Mouse (Mus musculus) cerebellum, postnatal 4 days (tissue): ENCODE data around the gene Rapgef4.

Experiments
- DNase-seq, 2 experiments: peaks; one replicate each; pipeline ENCODE4 v3.0.0; 2022; ENCODE audit warnings: low spot score in 2 of 2, mixed read lengths in 1 of 2

The Rapgef4 gene

DNA sequence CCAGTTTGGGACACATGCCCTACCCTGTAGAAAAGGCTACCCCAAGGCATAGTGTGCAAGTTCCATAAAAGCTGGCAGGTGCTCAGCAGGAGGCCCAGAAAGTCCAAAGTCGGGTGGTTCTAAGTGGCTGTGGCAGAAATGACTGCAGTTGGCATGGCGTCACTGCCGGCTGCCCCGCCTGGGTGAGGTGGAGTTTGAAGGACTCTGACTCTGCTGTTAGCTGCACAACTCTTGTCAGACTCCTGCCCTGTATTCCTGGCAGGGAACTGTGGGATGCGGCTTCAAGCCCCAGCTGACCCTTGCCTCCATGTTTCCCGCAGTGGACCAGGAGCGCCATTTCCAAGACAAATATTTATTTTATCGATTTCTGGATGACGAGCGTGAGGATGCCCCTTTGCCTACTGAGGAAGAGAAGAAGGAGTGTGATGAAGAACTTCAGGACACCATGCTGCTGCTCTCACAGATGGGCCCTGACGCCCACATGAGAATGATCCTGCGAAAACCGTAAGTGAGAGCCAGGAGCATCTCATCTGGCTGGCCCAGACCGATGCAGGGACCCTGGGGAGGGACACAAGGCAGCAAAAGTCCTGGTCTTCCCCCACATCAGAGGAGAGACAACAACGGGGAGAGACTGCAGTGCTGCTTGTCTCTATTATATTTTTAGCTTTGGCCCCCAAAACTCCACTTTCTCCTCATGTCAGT, 198.7 kb downstream of the Rapgef4 start:
- DNase-seq: no peak

DNA sequence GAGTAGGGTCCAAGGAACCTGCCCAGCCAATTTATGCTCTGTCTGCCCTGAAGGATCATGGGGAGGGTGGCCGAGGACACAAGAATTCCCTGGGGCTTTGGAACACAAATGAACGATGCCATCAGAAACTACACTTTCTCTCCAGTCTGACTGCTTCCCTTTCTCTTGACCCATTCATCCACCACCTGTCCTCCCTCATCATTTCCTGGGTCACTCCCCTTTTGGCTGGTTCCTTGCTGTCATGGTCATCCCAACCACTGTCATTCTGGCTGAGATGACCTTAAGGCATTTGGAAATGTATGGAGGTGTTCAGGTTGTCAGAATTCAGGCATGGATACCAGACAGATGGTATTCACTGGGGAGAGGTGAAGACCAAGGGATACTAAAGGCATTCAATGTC, 200.4 kb downstream of the Rapgef4 start:
- no peak for DNase-seq

GRCm38 (mm10) chr2:72183751-72184150, 202.7 kb downstream of the Rapgef4 start:
- no peak for DNase-seq

- no peak for DNase-seq
These were observed 215.3 kb downstream of the Rapgef4 start for GRCm38 (mm10) chr2:72196190-72196965.

DNA sequence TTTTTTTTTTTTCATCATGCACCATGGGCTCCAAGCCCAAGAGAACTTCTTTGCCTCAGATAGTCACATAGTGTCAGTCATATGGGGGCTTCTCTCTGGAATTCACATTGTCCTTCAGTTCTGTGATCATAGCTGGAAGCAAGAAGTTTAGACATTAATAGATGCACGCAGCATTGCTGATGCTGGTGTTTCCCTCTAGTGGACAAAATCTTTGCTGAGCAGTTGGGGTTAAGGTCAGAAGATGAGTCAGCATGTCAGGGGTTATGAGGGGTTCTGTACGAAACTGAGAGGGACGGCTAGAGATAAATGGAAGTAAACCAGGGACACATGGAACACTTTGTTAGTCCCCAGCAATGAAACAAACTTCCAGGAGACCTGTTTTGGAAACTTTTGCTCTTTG, 216.0 kb downstream of the Rapgef4 start:
- no peak for DNase-seq

GRCm38 (mm10) chr2:72199451-72199850, 218.4 kb downstream of the Rapgef4 start:
- no peak for DNase-seq

GRCm38 (mm10) chr2:72201506-72201905, 220.5 kb downstream of the Rapgef4 start:
- DNase-seq: no peak

GRCm38 (mm10) chr2:72202252-72202651, 221.2 kb downstream of the Rapgef4 start:
- no peak for DNase-seq

DNA sequence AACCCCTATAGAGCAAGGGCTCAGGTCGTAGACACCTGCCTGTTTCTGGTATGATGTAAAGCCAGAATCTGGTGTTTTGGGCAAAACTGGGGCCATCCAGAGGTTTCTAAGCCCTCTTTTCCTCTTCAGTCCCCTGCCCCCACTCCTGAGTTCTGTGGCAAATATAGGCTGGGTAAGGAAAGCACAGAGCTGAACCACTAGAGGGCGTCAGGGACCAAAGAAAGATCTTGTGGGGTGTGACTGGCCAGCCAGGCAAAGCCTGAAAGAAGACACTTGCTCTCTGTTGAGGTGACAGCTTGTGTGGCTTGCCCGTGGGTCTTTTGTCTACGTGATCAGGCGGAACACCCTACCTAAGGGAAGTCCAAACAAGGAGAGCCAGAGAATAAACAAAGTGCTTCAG, 222.6 kb downstream of the Rapgef4 start:
- peak; percentile 62 to 71 for DNase-seq

GRCm38 (mm10) chr2:72205869-72206268, 224.8 kb downstream of the Rapgef4 start:
- no peak for DNase-seq

DNA sequence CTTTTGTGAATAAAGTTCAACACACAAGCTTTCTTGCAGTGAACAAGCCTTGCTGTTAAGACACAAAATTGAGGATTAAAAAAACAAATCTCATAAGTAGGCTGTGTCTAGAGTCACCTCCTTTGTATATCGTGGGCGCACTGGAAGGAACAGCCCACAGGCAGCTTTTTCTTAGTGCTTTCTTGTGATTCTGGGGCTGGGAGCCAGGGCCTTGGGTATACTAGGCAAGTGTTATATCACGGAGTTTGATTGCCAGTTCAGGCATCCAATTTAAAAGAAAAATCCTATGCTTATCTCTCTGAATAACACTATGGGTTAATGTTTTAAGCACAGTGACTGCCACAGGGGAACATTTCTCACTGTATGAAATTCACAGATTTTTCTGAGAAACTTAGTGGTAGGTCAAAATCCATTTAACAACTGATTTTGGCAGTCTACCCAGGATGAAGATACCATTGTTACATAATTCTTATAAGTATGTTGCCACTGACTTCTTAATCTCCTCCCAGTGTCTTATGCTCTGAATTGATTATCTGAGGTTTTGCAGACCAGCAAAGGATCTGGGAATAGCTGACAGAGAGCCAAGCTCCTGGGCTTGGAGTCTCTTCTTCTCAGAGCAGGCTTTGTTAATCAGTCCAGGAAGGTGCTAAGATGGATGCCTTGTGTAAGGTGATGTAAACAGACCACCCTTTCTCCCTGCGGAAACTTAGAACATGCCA, 225.6 kb downstream of the Rapgef4 start:
- DNase-seq: no peak

DNA sequence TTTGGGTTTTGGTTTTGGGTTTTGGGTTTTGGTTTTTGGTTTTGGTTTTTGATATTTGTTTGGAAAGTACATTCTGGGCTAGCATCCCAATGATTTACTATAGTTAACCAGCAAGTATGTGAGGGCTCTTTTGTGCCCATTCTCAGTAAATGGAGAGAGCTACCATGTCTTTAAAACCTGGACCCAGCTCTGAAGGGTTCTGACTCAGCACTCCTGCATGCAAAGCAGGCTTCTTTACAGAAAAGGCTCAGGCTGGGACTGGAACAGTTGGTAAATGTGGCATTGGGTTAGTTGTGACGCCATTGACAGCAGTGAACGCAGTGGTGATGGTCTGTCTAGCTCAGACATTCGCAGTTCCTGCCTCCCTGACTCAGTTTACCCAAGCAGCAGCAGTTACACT, 236.3 kb downstream of the Rapgef4 start:
- no peak for DNase-seq

DNA sequence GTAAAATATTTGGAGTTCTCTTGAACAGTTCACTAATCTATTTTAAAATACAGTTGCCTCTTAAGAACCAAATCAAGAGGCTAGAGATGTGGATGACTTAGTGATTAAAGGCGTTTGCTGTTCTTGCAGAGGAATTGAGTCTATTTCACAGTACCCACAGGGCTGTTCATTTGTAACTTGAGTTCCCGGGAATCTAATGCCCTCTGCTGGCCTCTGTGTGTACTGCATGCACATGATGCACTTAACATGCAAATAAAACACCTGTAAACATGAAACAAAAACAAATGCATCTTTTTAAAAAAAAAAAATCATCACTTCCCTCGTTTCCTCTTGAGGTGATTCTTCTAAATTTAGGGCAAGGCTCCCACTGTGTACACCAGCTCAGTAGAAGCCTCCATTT, 238.9 kb downstream of the Rapgef4 start:
- DNase-seq: peak; percentile 47 to 59

GRCm38 (mm10) chr2:72221283-72221682, 240.2 kb downstream of the Rapgef4 start:
- no peak for DNase-seq

DNA sequence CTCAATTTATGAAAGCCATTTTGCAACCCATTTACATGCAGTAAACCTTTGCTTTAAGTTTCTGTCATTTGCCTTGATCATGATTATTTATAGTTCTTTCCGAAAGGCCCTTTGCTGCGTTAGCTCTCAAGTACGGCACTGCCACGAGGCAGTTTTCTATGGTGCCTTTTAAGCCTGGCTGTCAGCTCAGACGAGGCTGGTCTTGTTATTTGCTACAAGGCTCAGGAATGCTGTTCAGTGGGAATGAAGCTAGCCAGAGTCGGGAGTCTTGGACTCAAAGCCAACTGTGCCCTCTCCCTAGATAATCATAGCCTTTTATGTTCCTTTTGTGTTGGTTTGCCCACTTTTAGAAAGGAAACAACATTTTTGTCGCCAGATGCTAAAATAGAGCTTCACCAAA, 240.7 kb downstream of the Rapgef4 start:
- DNase-seq: no peak

- DNase-seq: no peak
These were observed 241.2 kb downstream of the Rapgef4 start for GRCm38 (mm10) chr2:72222276-72222675.

GRCm38 (mm10) chr2:72222736-72223455, 241.9 kb downstream of the Rapgef4 start:
- no peak for DNase-seq

DNA sequence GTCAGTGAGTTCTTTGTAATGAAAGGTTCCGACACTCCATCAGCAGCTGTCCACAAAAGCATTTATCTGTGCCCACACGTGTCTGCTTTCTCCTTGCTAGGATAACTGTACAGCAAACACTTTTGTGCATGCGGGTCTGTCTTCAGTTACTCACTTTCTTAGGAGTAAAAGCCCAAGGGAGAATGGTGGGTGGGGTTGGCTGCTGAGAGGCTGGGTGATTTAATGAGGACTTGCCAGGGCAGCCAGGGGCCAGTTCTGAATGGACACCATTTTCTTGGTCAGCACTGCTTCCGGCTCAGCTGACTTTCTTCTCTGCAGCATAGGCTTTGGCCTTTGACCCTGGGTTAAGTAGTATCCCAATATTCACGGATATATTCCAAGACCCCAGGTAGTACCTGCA, 242.4 kb downstream of the Rapgef4 start:
- no peak for DNase-seq

DNA sequence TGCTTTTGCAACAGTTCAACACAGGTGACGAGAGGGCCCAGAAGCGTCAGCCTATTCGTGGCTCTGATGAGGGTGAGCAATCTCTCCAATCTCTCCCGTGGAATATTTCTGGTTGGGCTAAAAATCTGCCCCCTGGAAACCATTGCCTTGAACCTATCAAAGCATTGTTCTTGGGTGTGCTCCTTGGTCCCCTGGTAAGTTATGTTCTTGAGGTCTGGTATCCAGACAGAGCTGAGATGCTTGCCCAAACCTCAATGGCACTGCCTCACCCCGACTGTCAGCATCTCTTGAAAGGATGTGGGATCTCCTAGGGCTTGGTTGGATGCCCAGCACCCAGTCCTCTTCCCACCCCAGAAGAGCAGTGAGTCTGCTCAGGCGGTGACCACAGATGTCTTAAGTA, 245.0 kb downstream of the Rapgef4 start:
- DNase-seq: no peak

GRCm38 (mm10) chr2:72227416-72227815, 246.4 kb downstream of the Rapgef4 start:
- no peak for DNase-seq

GRCm38 (mm10) chr2:72228881-72229280, 247.8 kb downstream of the Rapgef4 start:
- DNase-seq: no peak

DNA sequence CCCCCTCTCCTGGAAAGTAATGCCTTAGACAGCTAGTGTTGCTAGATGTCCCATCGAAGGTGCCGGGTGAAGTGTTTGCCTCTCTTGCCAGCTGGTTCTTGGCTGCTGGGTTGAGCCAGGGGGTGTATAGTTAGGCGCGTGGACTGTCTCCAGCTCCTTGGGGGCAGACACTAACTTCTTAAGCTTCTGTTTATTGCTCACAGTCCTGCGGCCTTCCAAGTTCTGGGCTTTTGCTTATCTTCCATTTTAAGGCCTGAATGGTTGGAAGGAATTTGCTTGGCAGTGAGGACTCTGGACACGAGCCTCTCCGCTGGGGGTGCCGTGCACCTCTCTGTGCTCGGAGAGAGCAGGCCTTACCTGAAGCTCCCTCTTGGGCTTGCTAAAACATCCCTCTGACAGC, 249.5 kb downstream of the Rapgef4 start:
- no peak for DNase-seq
